Mouse (Mus musculus) adrenal gland, adult 2 months (tissue): Measurements from ENCODE around the gene Dgki. TPM values are rescaled to one million over a fixed set of nuclear protein-coding genes. Genes with fewer than 3 reads are reported as not detected.

Source experiments
- DNase-seq: peaks from one replicate; pipeline ENCODE4 v3.0.0; 2021
- polyA plus RNA-seq: library from polyadenylated mRNA; depleted of rRNA; stranded (reverse); fragments of >200 nt; gene quantifications from 2 replicates; pipeline ENCODE4 v1.2.3, GENCODE M21; 2012
- total RNA-seq, 2 experiments: library from RNA; stranded (reverse); gene quantifications; 2 replicates each; pipeline ENCODE4 v1.2.3; 2021

The Dgki gene
- total and polyA plus RNA-seq, 3 experiments, result 0.53 to 2.6 (median 2.0) TPM

DNA sequence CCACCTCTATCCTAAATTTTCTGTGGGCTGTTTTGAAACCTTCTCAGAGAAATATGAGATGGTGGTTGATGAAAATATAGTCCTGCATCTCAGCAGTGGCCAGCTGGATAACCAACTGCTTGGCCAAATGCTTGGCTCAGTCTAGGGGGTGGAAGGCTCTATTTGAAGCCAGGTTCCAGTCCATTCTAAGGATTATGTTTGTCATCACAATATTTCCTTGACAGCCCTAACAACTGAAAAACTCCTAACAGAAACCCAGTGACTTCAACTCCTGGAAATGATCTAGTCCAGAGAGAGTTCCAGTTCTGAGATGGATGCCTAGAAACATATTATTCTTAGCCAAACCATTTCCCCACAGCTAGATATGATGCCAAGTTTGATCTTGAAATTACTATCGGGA lies 454.7 kb downstream of the Dgki start:
- DNase-seq, result no peak

DNA sequence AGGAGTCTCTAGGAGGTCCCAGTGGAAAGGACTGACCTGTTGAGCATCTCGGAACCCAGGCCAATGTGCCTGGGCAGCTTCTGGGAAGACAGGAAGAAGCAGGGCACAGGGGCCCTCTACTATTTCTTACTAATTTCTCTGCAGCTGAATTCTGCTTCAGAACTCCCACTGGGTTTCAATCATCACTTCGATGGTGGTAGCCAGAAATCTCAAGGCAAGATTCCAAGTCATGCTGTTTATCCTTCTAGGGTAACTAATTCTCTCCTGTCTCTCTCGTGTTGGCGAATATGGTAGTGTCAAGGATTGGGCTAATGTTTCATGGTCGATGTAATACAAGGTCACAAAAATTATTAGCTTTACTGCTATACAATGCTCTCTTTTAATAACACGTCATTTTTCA lies 455.7 kb downstream of the Dgki start:
- no peak for DNase-seq

DNA sequence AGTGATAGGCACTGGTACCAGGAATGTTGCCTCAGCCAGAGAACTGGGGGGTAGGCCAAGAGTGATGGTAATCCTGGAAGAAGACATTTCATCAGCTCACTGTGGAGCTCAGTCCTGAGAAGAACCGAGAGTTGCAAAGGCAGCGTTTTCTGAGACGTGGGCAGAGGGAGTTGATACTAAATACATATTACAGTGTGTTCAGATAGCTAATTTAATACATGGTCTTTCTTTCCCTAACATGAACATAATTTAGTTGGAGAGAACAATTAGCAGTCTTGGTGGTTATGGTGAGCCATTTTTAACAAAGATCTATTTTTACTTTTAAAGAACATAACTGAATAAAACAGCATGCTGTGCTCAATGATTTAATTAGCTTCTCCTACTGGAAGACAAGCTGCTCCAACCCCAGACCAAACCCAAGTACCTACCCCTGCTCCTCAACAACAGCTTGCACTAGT lies 456.9 kb downstream of the Dgki start:
- no peak for DNase-seq

GRCm38 (mm10) chr6:36842101-36842922 lies 457.7 kb downstream of the Dgki start:
- DNase-seq, result no peak

GRCm38 (mm10) chr6:36841701-36842100 lies 458.3 kb downstream of the Dgki start:
- DNase-seq, result no peak

GRCm38 (mm10) chr6:36841174-36841573 lies 458.8 kb downstream of the Dgki start:
- DNase-seq, result no peak

DNA sequence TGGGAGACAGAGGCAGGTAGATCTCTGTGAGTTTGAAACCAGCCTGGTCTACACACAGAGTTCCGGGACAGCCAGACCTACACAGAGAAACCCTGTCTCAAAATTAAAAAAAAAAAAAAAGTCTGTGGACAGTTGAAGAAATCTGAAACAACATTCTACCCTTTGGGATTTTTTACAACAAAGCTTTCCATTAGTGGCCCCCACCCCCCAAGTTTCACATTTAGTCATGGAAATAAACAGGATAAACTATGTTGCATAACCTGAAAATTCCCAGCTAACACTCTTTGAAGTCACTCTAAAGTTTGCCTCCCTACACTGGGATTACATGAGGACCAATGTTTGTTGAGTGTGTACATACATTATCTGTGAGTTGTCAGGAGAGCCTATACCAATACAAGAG lies 461.2 kb downstream of the Dgki start:
- DNase-seq, result no peak

- no peak for DNase-seq
Observed at GRCm38 (mm10) chr6:36835351-36835750, 464.6 kb downstream of the Dgki start.

DNA sequence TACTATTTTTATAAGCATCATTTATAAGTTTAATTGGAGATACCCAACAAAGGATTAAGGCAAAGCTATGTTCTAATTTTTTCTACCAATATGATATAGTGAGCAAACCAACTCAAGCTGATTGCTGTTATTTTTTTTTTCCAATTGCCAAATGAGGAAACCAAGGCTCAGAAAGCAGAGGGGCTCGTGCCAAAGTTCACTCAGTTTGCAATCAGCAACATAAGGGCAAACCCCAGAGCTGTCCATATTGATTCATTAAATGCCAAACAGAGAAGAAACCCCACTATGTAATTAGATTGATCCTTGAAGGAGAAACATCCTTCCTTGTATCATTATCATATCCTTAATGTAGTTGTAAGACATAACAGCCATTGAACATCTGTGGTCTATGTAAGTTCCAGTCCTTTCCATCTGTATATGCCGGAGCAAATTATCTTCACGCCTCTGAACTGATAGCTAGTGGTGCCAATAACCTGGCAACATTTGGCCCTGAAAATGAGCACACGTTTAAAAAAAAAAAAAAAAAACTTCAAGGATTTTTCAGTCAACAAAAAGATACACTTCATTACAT lies 465.2 kb downstream of the Dgki start:
- DNase-seq, result no peak

- no peak for DNase-seq
Observed at GRCm38 (mm10) chr6:36832681-36833080, 467.3 kb downstream of the Dgki start.

DNA sequence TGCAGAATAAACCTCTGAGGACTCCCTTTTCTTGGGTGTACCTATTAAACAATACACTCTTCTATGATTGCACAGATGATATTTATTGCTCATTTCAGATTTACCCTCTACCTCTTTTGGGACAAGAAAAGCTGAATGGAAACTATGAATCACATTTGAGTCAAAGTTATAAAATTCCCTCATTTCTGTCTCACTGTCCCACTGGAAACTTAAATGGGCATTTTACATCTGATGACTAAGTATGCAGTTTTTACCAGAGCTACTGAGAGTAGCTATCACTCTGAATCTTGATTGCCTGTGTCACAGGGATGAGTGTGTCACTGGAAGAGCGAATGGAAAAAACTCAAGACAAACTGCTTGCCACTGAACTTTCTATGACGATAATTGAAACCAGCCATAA lies 467.8 kb downstream of the Dgki start:
- no peak for DNase-seq

GRCm38 (mm10) chr6:36830371-36830925 lies 469.5 kb downstream of the Dgki start:
- no peak for DNase-seq

DNA sequence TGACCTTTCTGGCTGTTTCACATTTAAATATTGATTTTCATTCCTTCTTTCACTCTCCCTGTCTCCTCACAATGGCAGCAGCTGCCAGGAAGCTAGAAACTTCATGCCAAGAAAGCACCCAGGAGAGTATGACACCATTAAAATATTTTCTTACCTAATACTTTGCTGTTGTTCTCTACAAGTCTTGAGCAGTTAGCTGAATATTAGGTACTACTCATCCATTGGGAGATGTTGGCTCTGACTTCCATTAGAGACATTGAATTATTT lies 480.3 kb downstream of the Dgki start:
- DNase-seq, result no peak

- DNase-seq, result peak; percentile 73
Observed at GRCm38 (mm10) chr6:36819019-36819783, 480.8 kb downstream of the Dgki start.

GRCm38 (mm10) chr6:36818281-36819018 lies 481.5 kb downstream of the Dgki start:
- DNase-seq, result no peak

DNA sequence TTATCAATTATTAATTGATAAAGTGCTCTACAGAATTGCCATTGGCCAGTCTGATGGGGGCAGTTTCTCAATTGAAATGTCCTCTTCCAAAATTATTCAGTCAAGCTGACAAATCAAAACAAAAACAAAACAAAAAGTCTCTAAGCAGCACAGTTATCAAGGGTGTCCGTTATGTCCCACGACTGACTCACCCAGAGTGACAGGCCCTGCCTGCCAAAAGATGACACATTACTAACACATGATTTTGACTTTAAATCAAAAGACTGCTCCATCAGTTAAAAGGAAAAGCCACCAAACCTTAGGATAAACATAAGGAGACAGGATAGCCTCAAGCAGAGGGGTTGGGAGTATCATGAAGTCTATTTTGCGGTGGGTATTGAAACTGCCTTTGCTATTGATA lies 483.3 kb downstream of the Dgki start:
- peak; percentile 63 for DNase-seq

DNA sequence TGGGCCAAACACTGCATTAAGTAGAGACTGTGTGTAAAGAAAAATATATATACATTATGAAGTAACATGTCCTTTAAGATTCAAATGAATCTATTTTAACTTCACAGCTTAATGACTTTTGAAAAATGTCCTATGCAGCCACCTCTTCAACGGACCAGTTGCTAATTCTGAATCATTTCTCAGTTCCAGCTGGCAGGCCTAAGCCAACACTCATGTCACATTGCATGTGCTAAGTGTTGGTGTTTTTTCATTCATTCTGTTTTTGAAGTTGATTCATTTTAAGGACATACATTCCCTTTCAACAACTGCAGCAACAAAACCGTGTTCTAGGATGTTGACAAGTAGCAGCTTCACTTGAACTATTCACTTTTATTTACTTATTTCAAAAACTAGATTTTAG lies 484.0 kb downstream of the Dgki start:
- DNase-seq, result no peak

DNA sequence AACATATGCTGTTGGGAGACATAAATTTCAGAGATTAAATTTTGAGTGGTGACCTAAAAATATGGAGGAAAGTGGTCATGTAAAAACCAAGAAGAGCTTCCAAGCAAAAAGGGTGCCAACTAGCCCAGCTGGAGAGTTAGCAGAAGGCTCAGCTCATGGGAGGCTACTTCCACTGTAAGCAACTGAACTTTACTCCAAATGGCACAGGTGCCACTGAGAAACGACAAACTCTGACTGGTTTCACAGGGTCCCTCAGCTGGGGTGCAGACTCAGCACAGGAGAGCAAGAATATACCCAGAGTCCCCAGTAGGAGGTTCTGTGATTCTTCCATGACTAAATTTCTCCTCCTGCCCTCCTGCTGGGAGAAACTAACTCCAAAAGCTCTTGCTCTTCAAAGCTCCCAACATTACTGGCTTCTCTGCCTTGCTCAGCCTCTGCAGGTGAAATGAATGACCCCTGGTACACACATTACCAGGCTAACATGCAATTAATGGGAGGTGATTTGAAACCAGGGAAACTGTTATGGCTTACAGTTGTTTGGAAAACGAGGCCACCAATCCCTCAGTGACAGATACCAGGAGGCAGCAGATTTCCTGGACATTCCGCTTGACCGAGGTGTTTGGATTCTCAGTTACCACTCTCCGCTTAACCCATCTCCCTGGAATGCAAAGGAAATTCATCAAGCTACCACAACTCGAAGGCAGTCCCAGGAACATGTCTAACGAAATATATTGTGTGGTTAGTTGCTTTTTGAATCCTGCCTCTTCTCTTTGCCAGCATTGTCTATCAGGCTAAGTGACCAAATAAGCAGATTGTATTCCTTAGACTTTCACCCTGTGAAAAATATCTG lies 487.1 kb downstream of the Dgki start:
- DNase-seq, result no peak

- no peak for DNase-seq
Observed at GRCm38 (mm10) chr6:36810448-36810847, 489.5 kb downstream of the Dgki start.

DNA sequence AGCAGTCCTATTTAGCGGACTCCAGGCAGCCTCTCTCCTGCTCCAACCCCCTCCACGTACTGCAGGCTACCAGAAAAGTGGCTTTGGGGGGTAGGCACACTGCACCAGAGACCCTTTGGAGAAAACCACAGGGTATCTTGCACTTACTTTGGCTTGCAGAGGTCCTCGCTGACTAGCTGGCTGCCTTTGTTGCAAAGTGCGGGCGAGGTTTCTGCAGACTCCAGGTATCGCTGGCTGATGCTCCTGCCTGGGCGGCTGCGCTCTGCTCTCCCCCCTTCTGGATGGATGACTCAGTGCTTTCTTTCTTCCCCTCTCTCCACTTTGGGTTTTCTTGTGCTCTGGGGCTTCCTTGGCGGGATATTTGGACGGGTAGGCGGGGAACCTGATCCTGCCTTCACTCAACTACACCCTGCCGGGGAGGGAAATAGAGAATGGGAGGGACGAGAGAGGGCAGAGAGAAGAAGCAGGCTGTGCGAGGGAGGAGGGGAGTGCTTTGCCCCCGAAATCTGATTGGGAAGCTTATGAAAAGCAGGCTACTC lies 490.2 kb downstream of the Dgki start, which contains the start of gene Ptn:
Gene Ptn, minus strand, starts transcription at position 474 of the 539 bp plus-strand sequence.
- peak; percentile 68 for DNase-seq

GRCm38 (mm10) chr6:36809311-36809726 lies 490.7 kb downstream of the Dgki start:
- peak; percentile 35 for DNase-seq
